Comparison of ENCODE assay signal across 8 mouse cellular contexts in genomic region chr12:83987583-83988441, GRCm38 (mm10). TPM values are rescaled to one million over a fixed set of nuclear protein-coding genes. Genes with fewer than 3 reads are reported as not detected.
DNase-seq lines count a peak whose midpoint lies in the region; ATAC-seq lines count a peak whose summit lies in the region.

Acot2 (plus strand) TSS chr12:83987861.

- peaks cover 7% of the 10 kb centered on the region for H3K4me1 ChIP-seq in hindbrain, embryonic 12.5 days

- under 1% methylated on average over 80 of the region's 80 CpGs for WGBS in hindbrain, embryonic 12.5 days

- H3K4me3 ChIP-seq in hindbrain, embryonic 12.5 days: peak within 1 kb of the TSS; percentile 59

- DNase-seq in R1 (ENCODE audit: low read depth, low spot score): peak; percentile 86
- peak; percentile 83 to 84 for DNase-seq in cerebellum, postnatal 14 days
- DNase-seq in frontal cortex, postnatal 14 days (ENCODE audit: low spot score in 2 of 2): peak; percentile 60 to 64
- DNase-seq in layer of hippocampus, postnatal 14 days (ENCODE audit: low spot score in 2 of 2): peak; percentile 77 to 83
- DNase-seq in lung, postnatal 10 days: peak; percentile 89
- peak; percentile 65 for DNase-seq in ovary, postnatal 14 days (ENCODE audit: low spot score)
- DNase-seq in thymus, postnatal 10 days (ENCODE audit: low spot score in 2 of 2): peak; percentile 69 to 71

- peak within 1 kb of the TSS; percentile 60 for H3K4me2 ChIP-seq in hindbrain, embryonic 12.5 days (replicated peaks)

- H3K9ac ChIP-seq in hindbrain, embryonic 12.5 days: peak within 1 kb of the TSS; percentile 73

- no peaks in the 10 kb centered on the region for H3K36me3 ChIP-seq in hindbrain, embryonic 12.5 days

- H3K9me3 ChIP-seq in hindbrain, embryonic 12.5 days (replicated peaks): no peaks in the 10 kb centered on the region

- peak; percentile 92 for ATAC-seq in hindbrain, embryonic 12.5 days (ENCODE audit: low FRiP score)

- peak within 1 kb of the TSS; percentile 89 for H3K27ac ChIP-seq in hindbrain, embryonic 12.5 days

- no peaks in the 10 kb centered on the region for H3K27me3 ChIP-seq in hindbrain, embryonic 12.5 days

RNA-seq across cellular contexts. Expression of gene Acot2, which starts in this region (rescaled TPM):
- polyA plus RNA-seq in hindbrain, embryonic 12.5 days (2016; fragmentation: Nextera tagmentation; extraction: Ambion mirVana): 16.1 and 18.0 TPM in 2 replicates
- total RNA-seq in layer of hippocampus, postnatal 14 days (2021): 10 to 100 TPM; 15.0 to 15.3 TPM

Comparison
In these comparisons a context has a peak if more than half of its experiments do, and no peak if none do; other contexts are left out.
1. Peak in every context shown above with its lines: DNase-seq, ATAC-seq, H3K4me3 ChIP-seq and H3K27ac ChIP-seq.